Mouse (Mus musculus) testis, adult 2 months (tissue): ENCODE results near the gene Acap2.

Experiments used
- CTCF ChIP-seq: fragments of 200-500 bp; IDR thresholded peaks from 2 replicates; pipeline ENCODE4 v1.5.1; 2012; ENCODE audit warnings: low read depth, mild to moderate bottlenecking, inconsistent platforms, low read length, moderate library complexity; ENCODE audit not compliant: control insufficient read depth, insufficient read depth, insufficient replicate concordance
- POLR2A ChIP-seq: fragments of 200-500 bp; IDR thresholded peaks from 2 replicates; pipeline ENCODE4 v1.6.1; 2012; ENCODE audit warnings: low read depth, mild to moderate bottlenecking, inconsistent platforms, low read length, moderate library complexity; ENCODE audit not compliant: control insufficient read depth

DNA sequence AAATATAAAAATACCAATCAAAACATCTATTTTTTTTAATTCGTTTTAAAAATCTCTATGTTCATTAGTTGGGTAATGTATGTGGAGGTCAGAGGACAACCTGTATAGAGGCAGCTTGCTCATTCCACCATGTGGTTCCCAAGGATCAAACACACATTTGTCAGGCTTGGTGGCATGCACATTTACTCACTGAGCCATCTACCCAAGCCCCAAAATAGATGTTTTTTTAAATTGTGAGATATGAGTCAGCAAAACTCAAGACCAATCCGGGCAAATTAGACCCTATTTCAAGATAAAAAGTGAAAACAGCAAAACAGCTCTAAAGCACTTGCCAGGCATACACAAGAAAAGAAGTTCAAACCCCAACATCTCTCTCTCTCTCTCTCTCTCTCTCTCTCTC lies 12.2 kb downstream of the Acap2 start:
- TF ChIP-seq POLR2A (no peak), CTCF (no peak)
